Mouse (Mus musculus): ENCODE measurements around the gene Gpr15.

Gpr15 gene

GRCm38 (mm10) chr16:58702329-58702932, 16.4 kb downstream of the Gpr15 start:
- no peak for DNase-seq (ENCODE audit: low read depth, low spot score)

GRCm38 (mm10) chr16:58701779-58702178, 17.1 kb downstream of the Gpr15 start:
- no peak for DNase-seq (ENCODE audit: low read depth, low spot score)

GRCm38 (mm10) chr16:58700816-58701424, 17.9 kb downstream of the Gpr15 start:
- no peak for DNase-seq (ENCODE audit: low read depth, low spot score)

- DNase-seq (ENCODE audit: low read depth, low spot score): no peak
Measured at GRCm38 (mm10) chr16:58700174-58700573, 18.7 kb downstream of the Gpr15 start.

- DNase-seq (ENCODE audit: low read depth, low spot score): no peak
Measured at GRCm38 (mm10) chr16:58697261-58697660, 21.6 kb downstream of the Gpr15 start.

- DNase-seq (ENCODE audit: low read depth, low spot score): no peak
Measured at GRCm38 (mm10) chr16:58696796-58697195, 22.1 kb downstream of the Gpr15 start.

- no peak for DNase-seq (ENCODE audit: low read depth, low spot score)
Measured at GRCm38 (mm10) chr16:58694091-58694490, 24.8 kb downstream of the Gpr15 start.

GRCm38 (mm10) chr16:58690322-58690732, 28.5 kb downstream of the Gpr15 start:
- no peak for DNase-seq (ENCODE audit: low read depth, low spot score)

- no peak for DNase-seq (ENCODE audit: low read depth, low spot score)
Measured at GRCm38 (mm10) chr16:58689555-58690169, 29.2 kb downstream of the Gpr15 start.

GRCm38 (mm10) chr16:58688534-58688933, 30.3 kb downstream of the Gpr15 start:
- no peak for DNase-seq (ENCODE audit: low read depth, low spot score)

GRCm38 (mm10) chr16:58685548-58686537, 33.0 kb downstream of the Gpr15 start:
- no peak for DNase-seq (ENCODE audit: low read depth, low spot score)

- DNase-seq (ENCODE audit: low read depth, low spot score): no peak
Measured at GRCm38 (mm10) chr16:58684537-58684936, 34.3 kb downstream of the Gpr15 start.

GRCm38 (mm10) chr16:58683911-58684310, 35.0 kb downstream of the Gpr15 start:
- no peak for DNase-seq (ENCODE audit: low read depth, low spot score)

- DNase-seq (ENCODE audit: low read depth, low spot score): no peak
Measured at GRCm38 (mm10) chr16:58682870-58683269, 36.0 kb downstream of the Gpr15 start.

- DNase-seq (ENCODE audit: low read depth, low spot score): no peak
Measured at GRCm38 (mm10) chr16:58682046-58682445, 36.8 kb downstream of the Gpr15 start.

- no peak for DNase-seq (ENCODE audit: low read depth, low spot score)
Measured at GRCm38 (mm10) chr16:58678660-58679059, 40.2 kb downstream of the Gpr15 start.

GRCm38 (mm10) chr16:58677491-58677890, 41.4 kb downstream of the Gpr15 start:
- DNase-seq (ENCODE audit: low read depth, low spot score): no peak

GRCm38 (mm10) chr16:58676633-58677032, 42.2 kb downstream of the Gpr15 start:
- DNase-seq (ENCODE audit: low read depth, low spot score): no peak

GRCm38 (mm10) chr16:58676156-58676555, 42.7 kb downstream of the Gpr15 start:
- DNase-seq (ENCODE audit: low read depth, low spot score): no peak

GRCm38 (mm10) chr16:58675256-58675655, 43.6 kb downstream of the Gpr15 start:
- DNase-seq (ENCODE audit: low read depth, low spot score): no peak

GRCm38 (mm10) chr16:58673811-58674410, 45.0 kb downstream of the Gpr15 start:
- DNase-seq (ENCODE audit: low read depth, low spot score): no peak
